Mouse (Mus musculus): Measurements from ENCODE around the gene Dnah14. TPM values are rescaled to one million over a fixed set of nuclear protein-coding genes. Genes with fewer than 3 reads are reported as not detected.

Dnah14 gene
- polyA plus RNA-seq, 1 experiment from 2014 or later: 2.2 TPM

DNA sequence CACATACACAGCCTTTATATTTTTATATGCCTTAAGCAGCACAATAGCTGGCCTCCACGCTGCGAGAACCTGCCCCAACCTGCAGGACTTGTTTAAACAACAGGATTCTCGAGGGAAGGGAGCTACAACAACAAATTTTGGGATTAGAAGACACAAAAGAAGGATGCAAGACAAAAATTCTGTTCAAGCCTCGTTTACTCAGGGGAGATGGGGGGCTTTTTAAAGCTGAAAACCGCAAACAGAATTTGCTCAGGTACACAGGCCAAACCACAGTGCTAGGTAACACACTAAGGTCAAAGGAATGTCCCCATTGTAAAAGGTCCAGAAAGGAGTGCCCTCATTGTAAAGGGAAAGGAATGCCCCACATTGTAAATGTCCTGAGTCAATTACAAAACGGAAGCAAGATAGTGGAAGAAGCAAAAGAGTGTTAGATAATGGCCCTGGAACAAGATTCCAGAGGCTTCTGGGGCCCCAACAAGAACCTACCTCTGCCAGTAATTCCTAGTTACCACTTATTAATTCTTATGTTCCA, 46.9 kb downstream of the Dnah14 start:
- no peak overlapping the region for H3K4me2 ChIP-seq
- H3K9me3 ChIP-seq: no peaks in the 10 kb centered on the region
- H3K4me1 ChIP-seq: no peaks in the 10 kb centered on the region
- no peaks in the 10 kb centered on the region for H3K36me3 ChIP-seq (replicated peaks)
- H3K27me3 ChIP-seq: no peaks in the 10 kb centered on the region
- H3K9ac ChIP-seq: no peak overlapping the region
- WGBS: 55% methylated on average over 6 of the region's 6 CpGs
- H3K4me3 ChIP-seq (replicated peaks): no peak overlapping the region
- no peak overlapping the region for H3K27ac ChIP-seq
- ATAC-seq (ENCODE audit: low FRiP score): no peak

DNA sequence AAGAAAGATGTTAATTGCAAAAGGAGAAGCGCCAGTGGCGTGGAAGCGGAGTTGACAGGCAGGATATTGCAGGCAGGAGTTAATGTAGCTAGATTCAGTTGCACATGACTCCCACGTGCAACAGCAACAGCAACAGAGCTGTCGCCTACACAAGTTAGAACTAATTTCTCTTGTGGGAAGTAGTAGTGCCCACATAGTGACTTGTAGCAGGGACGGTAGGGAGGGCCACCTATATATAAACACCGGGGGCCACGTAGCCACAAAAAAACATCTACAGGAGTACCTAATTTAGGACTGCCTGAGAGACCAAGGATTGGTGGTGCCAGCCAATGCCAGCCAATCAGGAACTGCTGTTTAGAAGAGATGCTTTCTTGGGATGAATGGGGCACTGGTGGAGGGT, 48.5 kb downstream of the Dnah14 start:
- Histone ChIP-seq H3K4me1 (no peaks in the 10 kb centered on the region), H3K9ac (no peak overlapping the region), H3K36me3 (replicated peaks) (no peaks in the 10 kb centered on the region), H3K27me3 (no peaks in the 10 kb centered on the region), H3K27ac (no peak overlapping the region), H3K4me2 (no peak overlapping the region), H3K4me3 (replicated peaks) (no peak overlapping the region), H3K9me3 (no peaks in the 10 kb centered on the region)
- no peak for ATAC-seq (ENCODE audit: low FRiP score)
- 94% methylated on average over 8 of the region's 8 CpGs for WGBS

DNA sequence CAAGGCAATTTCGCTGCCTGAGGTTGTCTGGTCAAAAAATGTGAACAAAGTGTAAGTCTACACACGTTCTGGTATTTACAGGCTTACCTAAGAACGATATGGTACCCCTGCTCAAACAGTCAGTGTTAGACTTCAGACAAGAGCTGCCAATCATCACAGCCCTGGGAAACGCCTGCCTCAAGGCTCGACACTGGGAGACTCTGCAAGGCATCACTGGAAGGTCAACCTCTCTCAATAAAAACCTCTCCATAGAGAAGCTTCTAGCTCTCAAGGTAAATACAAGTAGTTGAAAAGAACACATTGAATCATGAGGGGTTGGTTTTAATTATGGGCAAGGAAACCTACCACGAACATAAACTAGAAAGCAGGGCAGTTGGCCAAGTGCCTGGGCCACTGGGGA, 51.9 kb downstream of the Dnah14 start:
- Histone ChIP-seq H3K4me1 (no peaks in the 10 kb centered on the region), H3K36me3 (replicated peaks) (no peaks in the 10 kb centered on the region), H3K27me3 (no peaks in the 10 kb centered on the region), H3K4me2 (no peak overlapping the region), H3K27ac (no peak overlapping the region), H3K9me3 (no peaks in the 10 kb centered on the region), H3K4me3 (replicated peaks) (no peak overlapping the region), H3K9ac (no peak overlapping the region)
- 75% methylated on average over 6 of the region's 6 CpGs for WGBS
- ATAC-seq (ENCODE audit: low FRiP score): no peak

DNA sequence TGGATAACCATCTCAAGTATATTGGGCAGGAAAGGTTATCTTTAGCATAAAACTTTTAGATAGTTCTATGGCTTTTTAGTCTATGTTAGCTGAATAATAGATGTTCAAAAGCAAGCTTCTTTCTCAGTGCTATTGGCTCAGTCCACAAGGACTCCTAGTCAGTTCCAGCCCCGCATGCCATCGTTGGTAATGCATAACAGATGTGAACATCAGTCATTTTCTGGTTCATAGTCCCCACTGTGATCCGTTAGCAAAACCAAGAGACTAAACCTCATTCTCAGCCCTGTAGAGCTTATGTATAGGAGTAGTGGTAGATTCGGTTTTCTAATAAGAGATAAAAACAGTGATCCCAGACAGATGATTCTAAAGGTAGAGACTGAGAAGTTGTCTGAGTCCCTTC, 55.0 kb downstream of the Dnah14 start:
- WGBS: 82% methylated on average over 4 of the region's 4 CpGs
- no peak overlapping the region for H3K4me2 ChIP-seq

DNA sequence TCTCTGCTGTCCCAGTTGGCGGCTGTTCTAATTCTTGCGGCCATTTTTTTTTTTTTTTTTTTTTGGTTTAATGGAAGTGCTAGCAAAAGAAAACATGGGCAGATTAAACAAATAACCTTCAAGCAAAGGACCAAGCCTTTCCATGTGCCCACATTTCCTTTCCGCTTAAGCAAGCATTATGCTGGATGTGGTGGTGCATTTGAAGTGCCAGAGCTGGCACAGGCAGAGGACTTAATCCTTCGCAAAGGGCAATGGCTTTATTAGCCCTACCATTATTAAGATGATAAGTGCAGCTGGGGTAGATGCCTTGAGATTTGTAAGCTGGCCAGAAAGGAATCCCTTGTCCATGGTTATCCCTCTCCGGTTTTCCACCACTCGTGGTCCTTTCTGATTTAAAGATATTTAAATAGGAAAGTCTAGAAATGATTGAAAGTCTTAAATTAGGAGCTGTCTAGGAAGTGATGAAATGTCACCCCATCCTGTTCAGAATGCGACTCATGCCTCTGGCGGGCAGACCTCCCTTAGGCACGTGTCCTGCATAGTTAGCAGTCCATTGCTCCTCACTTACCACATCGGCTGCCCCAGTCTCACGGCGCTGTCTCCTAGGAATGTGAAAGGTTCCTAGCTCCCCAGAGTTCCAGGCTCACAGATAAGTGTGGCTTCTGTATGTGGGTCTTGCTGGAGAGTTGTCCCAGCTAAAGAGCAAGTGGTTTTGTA, 61.8 kb downstream of the Dnah14 start:
- no peaks in the 10 kb centered on the region for H3K27me3 ChIP-seq
- H3K9ac ChIP-seq: no peak overlapping the region
- no peak for ATAC-seq (ENCODE audit: low FRiP score)
- no peaks in the 10 kb centered on the region for H3K36me3 ChIP-seq (replicated peaks)
- H3K4me2 ChIP-seq: no peak overlapping the region
- no peak overlapping the region for H3K27ac ChIP-seq
- 82% methylated on average over 12 of the region's 12 CpGs for WGBS
- H3K4me3 ChIP-seq (replicated peaks): no peak overlapping the region
- H3K4me1 ChIP-seq: no peaks in the 10 kb centered on the region
- H3K9me3 ChIP-seq: no peaks in the 10 kb centered on the region

More for the DNA sequence above, 55.0 kb downstream of the Dnah14 start:
- Histone ChIP-seq H3K4me3 (replicated peaks) (no peak overlapping the region), H3K27ac (no peak overlapping the region), H3K9me3 (no peaks in the 10 kb centered on the region), H3K9ac (no peak overlapping the region), H3K27me3 (no peaks in the 10 kb centered on the region), H3K36me3 (replicated peaks) (no peaks in the 10 kb centered on the region), H3K4me1 (no peaks in the 10 kb centered on the region)
- ATAC-seq (ENCODE audit: low FRiP score): no peak

DNA sequence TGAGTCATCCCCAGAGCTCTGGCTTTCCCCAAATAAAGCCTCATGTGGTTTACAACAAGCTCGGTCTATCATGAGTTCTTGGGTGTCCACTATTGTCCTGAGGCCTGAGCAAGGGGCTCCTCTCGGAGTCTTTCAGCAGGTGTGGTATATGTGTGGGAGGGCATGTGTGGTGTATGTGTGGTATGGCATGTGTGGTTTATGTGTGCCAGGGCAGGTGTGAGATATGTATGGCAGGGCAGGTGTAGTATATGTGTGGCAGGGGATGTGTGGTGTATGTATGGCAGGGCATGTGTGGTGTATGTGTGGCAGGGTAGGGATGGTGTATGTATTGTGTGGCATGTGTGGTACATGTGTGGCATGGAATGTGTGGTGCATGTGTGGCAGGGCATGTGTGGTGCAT, 64.0 kb downstream of the Dnah14 start:
- Histone ChIP-seq H3K9ac (no peak overlapping the region), H3K4me1 (no peaks in the 10 kb centered on the region), H3K4me2 (no peak overlapping the region), H3K27me3 (no peaks in the 10 kb centered on the region), H3K36me3 (replicated peaks) (no peaks in the 10 kb centered on the region), H3K9me3 (no peaks in the 10 kb centered on the region), H3K4me3 (replicated peaks) (no peak overlapping the region), H3K27ac (no peak overlapping the region)
- no peak for ATAC-seq (ENCODE audit: low FRiP score)
- WGBS: 90% methylated on average over 2 of the region's 2 CpGs

DNA sequence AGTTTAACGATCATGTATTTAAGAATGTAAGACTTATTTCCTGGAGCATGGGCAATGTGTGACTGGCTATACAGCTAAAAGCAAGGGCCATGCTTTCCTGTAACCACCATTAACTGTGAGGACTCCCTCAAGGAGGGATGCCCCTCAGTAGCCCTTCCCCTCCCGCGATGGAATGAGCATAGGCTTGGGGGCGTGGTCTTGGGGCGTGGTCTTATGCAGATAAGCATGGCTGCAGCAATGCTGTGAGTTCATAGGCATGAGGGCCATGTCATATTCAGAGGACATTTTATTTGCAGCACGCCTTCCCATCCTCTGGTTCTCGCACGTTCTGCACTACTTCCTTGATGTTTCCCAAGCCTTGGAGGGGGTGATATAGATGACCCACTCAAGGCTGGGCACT, 71.1 kb downstream of the Dnah14 start:
- H3K9me3 ChIP-seq: no peaks in the 10 kb centered on the region
- no peak overlapping the region for H3K4me3 ChIP-seq (replicated peaks)
- no peaks in the 10 kb centered on the region for H3K4me1 ChIP-seq
- H3K4me2 ChIP-seq: no peak overlapping the region
- no peak overlapping the region for H3K9ac ChIP-seq
- ATAC-seq (ENCODE audit: low FRiP score): no peak
- no peaks in the 10 kb centered on the region for H3K27me3 ChIP-seq
- no peaks in the 10 kb centered on the region for H3K36me3 ChIP-seq (replicated peaks)
- 56% methylated on average over 8 of the region's 8 CpGs for WGBS
- H3K27ac ChIP-seq: no peak overlapping the region

DNA sequence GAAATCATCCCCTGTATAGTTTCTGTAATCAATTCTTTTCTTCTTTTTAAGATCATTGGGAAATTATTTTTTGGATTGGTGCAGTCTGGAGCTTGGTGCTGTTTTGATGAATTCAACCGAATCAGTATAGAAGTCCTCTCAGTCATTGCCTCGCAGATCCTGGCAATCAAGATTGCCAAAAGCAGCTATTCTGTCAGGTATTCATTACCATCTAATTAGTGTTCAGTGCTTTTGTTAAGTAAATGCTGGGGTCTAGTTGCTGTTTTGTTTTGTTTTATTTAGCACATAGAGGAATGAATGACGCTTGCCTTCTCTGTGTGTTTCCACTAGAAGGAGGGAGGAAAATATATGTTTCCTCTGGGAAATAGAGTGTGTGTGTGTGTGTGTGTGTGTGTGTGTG, 77.1 kb downstream of the Dnah14 start:
- Histone ChIP-seq H3K4me2 (no peak overlapping the region), H3K9me3 (no peaks in the 10 kb centered on the region), H3K27me3 (no peaks in the 10 kb centered on the region), H3K4me3 (replicated peaks) (no peak overlapping the region), H3K27ac (no peak overlapping the region), H3K36me3 (replicated peaks) (no peaks in the 10 kb centered on the region), H3K9ac (no peak overlapping the region), H3K4me1 (peaks cover 3% of the 10 kb centered on the region; the same call in 1 of the 2 replicates)
- 20% methylated on average over 3 of the region's 3 CpGs for WGBS
- no peak for ATAC-seq (ENCODE audit: low FRiP score)

DNA sequence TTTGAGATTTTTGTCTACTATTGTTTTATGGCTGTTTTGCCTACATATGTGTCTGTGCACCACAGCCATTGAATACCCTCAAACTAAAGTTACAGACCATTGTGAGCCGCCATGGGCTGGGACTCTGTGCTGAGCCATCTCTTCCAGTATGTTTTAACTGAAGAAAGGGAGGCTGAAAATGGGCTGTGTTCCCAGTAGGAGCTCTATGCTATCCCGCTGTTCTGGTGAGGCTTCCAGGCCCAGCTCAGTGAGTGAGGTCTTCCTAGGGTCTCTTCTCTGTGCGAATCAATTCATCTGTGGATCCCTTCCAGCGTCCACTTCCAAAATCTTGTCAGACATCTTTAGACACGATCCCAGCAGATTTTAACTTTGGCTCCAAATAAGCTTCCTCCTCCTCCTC, 80.1 kb downstream of the Dnah14 start:
- H3K4me2 ChIP-seq: no peak overlapping the region
- no peak for ATAC-seq (ENCODE audit: low FRiP score)
- H3K27ac ChIP-seq: no peak overlapping the region
- H3K36me3 ChIP-seq (replicated peaks): no peaks in the 10 kb centered on the region
- 86% methylated on average over 5 of the region's 5 CpGs for WGBS
- H3K4me1 ChIP-seq: peaks cover 3% of the 10 kb centered on the region; the same call in 1 of the 2 replicates
- no peaks in the 10 kb centered on the region for H3K27me3 ChIP-seq
- H3K4me3 ChIP-seq (replicated peaks): no peak overlapping the region
- no peak overlapping the region for H3K9ac ChIP-seq
- no peaks in the 10 kb centered on the region for H3K9me3 ChIP-seq

DNA sequence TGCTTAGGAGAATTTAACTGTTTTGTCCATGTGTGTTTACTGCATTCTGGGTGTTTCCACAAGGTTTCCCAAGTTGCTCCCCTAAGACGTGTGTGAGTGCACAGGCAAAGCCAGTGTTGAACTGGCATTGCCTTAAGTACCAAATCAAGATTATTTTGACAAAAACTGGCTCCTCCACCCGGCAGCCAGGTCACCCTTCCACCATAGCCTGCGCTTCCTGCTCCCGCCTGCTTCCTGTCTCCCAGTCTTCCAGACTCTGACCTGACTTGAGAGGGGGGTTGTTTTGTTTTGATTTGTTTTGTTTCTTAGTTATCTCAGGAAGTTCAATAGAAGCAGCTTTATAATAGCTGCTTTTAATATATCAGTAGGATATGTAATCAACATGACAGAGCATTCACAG, 90.4 kb downstream of the Dnah14 start:
- Histone ChIP-seq H3K4me3 (replicated peaks) (no peak overlapping the region), H3K27me3 (no peaks in the 10 kb centered on the region), H3K36me3 (replicated peaks) (no peaks in the 10 kb centered on the region), H3K9me3 (no peaks in the 10 kb centered on the region), H3K4me1 (no peaks in the 10 kb centered on the region), H3K27ac (no peak overlapping the region), H3K9ac (no peak overlapping the region), H3K4me2 (no peak overlapping the region)
- no peak for ATAC-seq (ENCODE audit: low FRiP score)
- 67% methylated on average over 4 of the region's 4 CpGs for WGBS

DNA sequence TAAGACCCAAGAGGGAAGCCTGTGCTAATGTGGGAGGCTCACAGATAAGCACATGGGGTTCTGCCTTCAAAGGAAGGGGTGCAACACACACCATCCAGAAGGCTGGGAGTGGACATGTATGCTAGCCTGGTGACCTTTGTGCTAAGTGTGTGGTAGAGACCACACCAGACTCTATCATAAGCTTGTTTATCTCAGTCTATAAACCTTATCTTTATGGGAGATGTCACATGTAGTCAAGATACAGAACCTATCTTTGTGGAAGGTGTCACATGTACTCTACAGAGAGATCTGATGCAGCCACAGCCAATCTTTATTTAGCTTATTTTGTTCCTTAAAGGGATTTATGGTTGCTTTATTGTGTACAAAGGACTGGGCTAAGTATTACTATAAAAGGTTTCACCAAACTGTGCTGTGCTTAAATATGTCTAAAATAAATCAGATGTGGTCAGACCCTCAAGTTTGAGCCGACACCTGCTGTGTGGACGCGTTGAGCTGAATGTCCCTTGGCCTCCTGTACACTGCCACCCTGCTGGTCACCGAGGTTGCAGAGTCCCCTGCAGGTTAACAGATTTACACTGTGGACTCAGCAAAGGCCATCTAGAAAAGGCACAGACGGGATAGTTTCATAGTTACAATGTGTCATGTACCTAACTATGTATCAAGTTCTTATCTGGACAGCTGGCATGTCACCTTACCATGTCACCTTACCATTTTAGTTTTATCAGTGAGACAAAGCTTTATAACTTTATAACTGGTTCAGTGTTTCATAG, 118.6 kb downstream of the Dnah14 start:
- no peak overlapping the region for H3K4me2 ChIP-seq
- H3K27me3 ChIP-seq: no peaks in the 10 kb centered on the region
- no peaks in the 10 kb centered on the region for H3K9me3 ChIP-seq
- WGBS: 75% methylated on average over 5 of the region's 5 CpGs
- no peaks in the 10 kb centered on the region for H3K4me1 ChIP-seq
- ATAC-seq (ENCODE audit: low FRiP score): no peak
- H3K4me3 ChIP-seq (replicated peaks): no peak overlapping the region
- no peak overlapping the region for H3K9ac ChIP-seq
- no peak overlapping the region for H3K27ac ChIP-seq
- H3K36me3 ChIP-seq (replicated peaks): no peaks in the 10 kb centered on the region

DNA sequence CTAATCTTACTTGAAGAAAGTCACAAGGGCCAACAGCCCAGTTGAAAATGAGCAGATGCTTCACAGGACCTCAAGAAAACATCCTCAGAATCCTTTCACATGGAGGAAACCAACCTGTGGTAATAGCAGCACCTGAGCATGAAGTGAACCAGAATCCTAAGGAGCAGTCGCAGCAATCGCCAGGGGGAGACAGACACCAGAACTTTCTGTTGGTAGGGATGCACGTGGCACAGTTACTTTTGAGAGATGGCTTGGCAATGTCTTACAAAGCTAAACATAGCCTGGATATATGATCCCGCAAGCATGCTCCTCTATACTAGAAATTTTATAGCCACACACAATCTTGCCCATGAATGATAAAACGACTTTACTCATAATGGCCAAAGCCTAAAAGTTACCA, 152.3 kb downstream of the Dnah14 start:
- 65% methylated on average over 5 of the region's 5 CpGs for WGBS
- Histone ChIP-seq H3K4me3 (replicated peaks) (no peak overlapping the region), H3K9me3 (no peaks in the 10 kb centered on the region), H3K27me3 (no peaks in the 10 kb centered on the region), H3K4me2 (no peak overlapping the region), H3K27ac (no peak overlapping the region), H3K36me3 (replicated peaks) (no peaks in the 10 kb centered on the region), H3K4me1 (no peaks in the 10 kb centered on the region), H3K9ac (no peak overlapping the region)
- no peak for ATAC-seq (ENCODE audit: low FRiP score)

DNA sequence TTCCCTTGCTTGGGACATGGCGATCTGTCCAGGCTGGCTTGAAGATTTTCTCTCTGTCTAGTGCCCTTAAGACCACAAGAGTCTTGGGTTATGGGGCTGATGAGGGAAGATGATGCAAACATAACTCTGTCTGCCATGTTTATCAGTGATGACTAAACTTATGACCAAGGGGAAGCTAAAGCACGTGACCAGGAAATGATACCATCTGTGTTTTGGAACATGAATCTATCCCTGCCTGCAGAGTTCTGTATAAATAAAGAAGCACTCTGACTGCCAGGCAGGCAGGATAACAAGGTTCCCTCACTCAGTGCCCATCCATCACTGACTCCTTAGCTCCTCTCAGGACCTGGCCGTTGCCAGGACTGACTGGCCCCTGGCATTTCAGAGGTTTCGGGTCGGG, 157.2 kb downstream of the Dnah14 start:
- Histone ChIP-seq H3K4me3 (replicated peaks) (no peak overlapping the region), H3K9me3 (no peaks in the 10 kb centered on the region), H3K4me1 (no peaks in the 10 kb centered on the region)

More for the DNA sequence above, 157.2 kb downstream of the Dnah14 start:
- no peaks in the 10 kb centered on the region for H3K27me3 ChIP-seq
- no peak overlapping the region for H3K4me2 ChIP-seq
- H3K9ac ChIP-seq: no peak overlapping the region
- ATAC-seq (ENCODE audit: low FRiP score): no peak
- H3K27ac ChIP-seq: no peak overlapping the region
- H3K36me3 ChIP-seq (replicated peaks): no peaks in the 10 kb centered on the region
- WGBS: 93% methylated on average over 5 of the region's 5 CpGs

Measured in forebrain, embryonic 12.5 days (tissue).